Mouse (Mus musculus) brain, adult 2 months (tissue): ENCODE measurements around the gene Gdf15.

ENCODE experiments used
- DNase-seq: peaks from one replicate; pipeline ENCODE4 v3.0.0; 2011; ENCODE audit warnings: low read depth, low spot score

Gdf15 gene

DNA sequence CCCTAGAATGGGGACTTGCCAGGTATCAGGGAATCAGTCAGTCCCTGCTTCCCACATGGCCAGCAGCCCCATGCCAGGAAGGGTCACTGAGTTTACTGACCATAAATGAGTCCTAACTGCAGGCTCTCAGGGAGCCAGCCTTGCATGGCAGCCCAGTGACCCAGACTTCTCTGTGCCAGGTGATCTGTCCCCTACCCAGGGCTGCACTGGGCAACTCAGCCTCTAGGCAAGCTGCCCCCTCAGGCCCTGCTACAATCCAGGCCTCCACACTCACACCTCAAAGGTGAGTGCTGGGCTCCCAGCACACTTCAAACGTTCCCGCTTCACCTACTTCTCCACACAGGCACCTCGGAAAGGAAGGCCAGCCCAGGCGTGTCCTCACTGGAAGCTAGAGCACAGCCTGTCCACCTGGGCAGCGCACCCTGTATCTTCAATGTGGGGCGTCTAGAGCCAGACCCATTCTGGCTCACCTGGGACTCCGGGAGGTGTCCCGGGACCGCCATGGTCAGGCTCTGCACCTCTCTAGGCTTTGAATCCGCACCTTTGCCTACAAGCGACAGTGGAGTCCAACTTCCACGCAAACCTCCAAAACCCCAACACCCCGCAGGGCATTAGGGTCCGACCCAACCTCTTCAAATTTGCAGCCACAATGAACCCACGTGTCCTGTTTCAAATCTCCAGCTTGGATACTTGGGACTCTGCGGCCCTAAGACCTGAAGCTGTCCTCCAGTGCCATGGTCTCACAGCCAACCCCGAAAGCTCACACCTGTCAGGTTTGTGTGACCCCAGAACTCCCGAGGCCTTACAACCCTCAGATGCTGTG lies 25.3 kb downstream of the Gdf15 start:
- peak; percentile 27 for DNase-seq

- DNase-seq: no peak
Measured at GRCm38 (mm10) chr8:70605871-70606779, 26.1 kb downstream of the Gdf15 start.

- no peak for DNase-seq
Measured at GRCm38 (mm10) chr8:70604558-70604957, 27.7 kb downstream of the Gdf15 start.

- DNase-seq: no peak
Measured at GRCm38 (mm10) chr8:70602139-70602811, 30.0 kb downstream of the Gdf15 start.

- DNase-seq: peak; percentile 91
Measured at GRCm38 (mm10) chr8:70601271-70601649, 31.0 kb downstream of the Gdf15 start.

DNA sequence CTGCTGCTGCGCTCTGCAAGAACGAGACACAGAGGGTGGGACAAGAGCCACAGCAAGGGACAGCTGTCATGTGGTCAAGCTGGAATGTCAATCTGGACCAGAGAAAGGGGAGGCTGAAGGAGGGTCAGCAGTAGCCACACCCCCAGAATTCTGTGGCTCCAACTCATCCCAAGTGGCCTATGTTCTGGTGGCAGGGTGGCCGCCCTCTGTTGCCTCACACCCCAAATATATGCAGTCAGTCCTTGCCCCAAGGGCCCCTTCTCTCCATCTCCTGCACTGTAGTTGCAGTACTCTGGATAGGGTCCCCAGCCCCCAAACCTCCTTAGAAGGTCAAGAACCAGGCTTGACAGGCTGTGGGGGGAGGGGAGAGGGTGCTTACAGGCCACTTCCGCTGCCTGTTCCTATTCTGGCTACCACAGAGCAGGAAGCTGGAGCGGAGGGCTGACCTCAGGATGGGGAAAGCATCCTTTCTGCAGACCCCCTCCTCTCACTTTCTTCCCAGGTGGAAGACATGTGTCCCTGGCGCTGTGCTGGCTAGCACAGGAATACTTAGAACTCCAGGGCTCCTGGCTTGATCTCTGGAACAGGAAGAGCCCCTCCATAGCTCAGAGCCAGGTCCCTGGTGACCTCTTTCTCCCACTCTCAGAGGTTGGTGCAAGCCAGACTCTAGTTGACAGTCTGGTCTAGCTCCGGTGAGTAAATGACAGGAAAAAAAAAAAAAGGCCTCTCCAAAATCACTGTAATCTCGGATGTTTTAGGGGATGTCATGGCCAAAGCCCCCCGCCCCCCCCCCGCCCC lies 31.6 kb downstream of the Gdf15 start:
- no peak for DNase-seq

DNA sequence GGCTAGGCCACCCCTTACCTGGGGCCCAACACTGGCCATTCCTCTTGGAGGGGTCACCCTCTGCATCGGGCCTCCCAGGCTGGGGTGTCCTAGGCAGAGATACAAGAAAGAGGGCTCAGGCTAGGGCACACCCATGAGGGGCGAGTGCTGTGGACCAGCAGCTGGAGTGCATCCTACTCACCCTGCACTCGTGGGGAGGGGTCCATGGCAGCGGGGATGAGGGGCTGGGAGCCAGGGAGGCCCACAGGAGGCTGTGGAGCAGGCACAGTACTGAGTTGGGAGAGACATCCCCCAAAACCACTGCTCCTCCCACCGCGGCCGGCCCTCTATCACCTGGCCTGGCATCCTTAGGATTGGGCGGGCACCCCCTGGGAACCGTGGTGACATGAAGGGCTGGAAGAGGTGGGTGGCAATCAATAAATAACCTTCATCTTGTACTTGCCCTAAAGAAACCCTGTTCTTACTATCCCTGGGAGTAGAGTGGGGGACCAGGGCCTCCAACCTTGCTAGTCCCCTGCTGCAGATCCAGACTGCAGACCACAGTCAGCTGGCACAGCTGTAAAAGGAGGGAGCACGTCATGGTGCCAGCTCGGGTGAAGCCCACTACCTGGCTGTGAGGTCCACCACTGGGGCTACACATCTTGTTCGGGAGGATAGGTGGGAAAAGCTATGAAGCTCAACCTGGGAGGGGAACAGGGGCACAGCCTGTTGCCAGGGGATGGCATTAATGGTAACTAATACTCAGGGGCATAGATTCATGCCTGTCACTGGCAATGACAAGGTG lies 32.6 kb downstream of the Gdf15 start:
- DNase-seq: no peak

GRCm38 (mm10) chr8:70598722-70599121 lies 33.5 kb downstream of the Gdf15 start:
- DNase-seq: peak; percentile 50

- peak; percentile 91 for DNase-seq
Measured at GRCm38 (mm10) chr8:70598283-70598682, 34.0 kb downstream of the Gdf15 start.

- DNase-seq: no peak
Measured at GRCm38 (mm10) chr8:70597417-70598272, 34.6 kb downstream of the Gdf15 start.

GRCm38 (mm10) chr8:70596775-70597416 lies 35.4 kb downstream of the Gdf15 start:
- peak; percentile 56 for DNase-seq

DNA sequence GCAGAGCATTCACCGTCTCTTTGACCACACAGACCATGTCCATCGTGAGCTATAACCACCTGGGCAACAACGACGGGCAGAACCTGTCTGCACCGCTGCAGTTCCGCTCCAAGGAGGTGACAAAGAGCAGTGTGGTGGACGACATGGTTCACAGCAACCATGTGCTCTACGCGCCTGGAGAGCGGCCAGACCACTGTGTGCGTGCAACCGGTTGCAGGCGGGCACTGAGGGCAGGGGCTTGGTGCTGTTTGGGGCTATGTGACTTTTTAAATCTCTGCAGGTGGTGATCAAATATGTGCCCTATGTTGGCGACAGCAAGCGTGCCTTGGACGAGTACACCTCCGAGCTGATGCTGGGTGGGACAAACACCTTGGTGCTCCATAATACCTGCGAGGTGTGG lies 36.0 kb downstream of the Gdf15 start:
- DNase-seq: no peak

- DNase-seq: no peak
Measured at GRCm38 (mm10) chr8:70595811-70596210, 36.4 kb downstream of the Gdf15 start.

- DNase-seq: no peak
Measured at GRCm38 (mm10) chr8:70594621-70595564, 37.4 kb downstream of the Gdf15 start.

DNA sequence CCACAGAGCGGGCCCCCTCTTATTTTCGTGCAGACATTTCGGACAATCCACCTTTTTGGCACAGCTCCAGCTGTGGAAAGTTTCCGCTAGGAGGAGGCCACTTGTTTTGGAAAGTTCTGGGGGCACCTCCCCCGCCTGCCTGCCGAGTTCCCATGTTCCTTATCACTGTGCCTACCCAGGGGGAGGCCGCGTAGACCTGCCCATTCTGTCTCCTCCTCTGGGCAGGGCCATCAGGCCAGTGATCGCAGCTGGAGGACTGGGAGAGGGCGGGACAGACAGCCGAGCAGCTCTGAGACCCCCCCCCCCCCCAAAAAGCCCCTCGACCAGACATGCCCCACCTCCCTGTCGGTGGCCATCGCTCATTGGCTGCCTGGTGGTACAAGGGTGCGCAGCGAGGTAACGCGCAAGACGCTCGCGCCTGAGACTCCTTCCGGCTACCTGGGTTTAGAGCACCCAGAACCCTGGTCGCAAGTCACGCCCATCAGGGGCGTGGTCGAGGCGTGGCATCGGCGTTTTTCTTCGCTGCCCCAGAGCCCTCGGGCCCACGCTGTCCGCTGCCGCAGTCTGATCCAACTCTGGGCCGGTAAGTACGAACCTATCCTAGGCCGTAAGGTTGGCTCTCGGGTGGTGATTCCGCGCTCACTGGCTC lies 38.2 kb downstream of the Gdf15 start, which contains the start of gene Isyna1:
Gene Isyna1, plus strand, starts transcription at position 413 of the 649 bp plus-strand sequence.
- DNase-seq: peak; percentile 91

- no peak for DNase-seq
Measured at GRCm38 (mm10) chr8:70593173-70593572, 39.1 kb downstream of the Gdf15 start.

DNA sequence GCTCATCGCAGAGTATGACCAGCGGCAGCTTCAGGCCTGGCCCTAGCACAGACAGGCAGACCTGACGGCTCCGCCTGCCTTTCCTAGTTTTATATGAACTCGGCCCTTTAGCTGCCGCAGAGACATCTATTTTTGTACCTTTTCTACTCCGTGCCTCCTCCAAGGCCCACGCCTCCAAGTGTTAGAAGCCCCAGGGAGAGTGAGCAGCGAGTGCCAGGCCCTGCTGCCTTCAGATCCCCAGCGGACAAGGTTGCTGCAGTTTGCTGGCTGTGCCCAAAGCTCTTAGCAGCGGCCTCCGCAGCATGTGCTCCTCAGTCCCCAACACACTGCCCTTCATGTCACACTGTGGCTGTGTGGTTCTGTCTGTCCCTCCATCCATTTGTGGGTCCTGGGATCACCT lies 40.7 kb downstream of the Gdf15 start:
- peak; percentile 76 for DNase-seq
